7 mouse cellular contexts compared by ENCODE assay signal in the genomic region with DNA sequence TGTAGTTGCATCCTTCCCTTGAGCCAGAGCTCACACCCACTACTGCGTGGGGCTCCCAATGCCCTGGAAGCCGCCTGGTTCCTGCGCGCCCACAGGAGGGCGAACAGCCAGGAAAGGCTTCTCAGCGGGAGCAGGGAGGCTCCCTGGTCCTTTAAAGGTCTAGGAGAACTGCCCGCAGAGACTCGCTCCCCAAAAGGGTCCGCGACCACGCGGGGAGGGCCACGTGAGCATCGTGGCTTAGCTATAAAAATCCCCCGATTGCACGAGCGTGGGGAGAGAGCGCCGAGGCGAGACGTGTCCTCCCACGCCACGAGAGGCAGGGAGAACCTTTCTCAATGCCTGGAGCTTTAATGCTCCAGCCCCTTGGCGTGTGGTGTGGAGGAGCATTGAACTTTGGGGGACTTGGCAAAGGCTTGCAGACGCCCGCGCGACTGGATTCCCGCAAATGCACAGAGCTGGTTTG. TPM values are rescaled to one million over a fixed set of nuclear protein-coding genes. Genes with fewer than 3 reads are reported as not detected.
A peak's percentile ranks its signal among the peaks of the same experiment; 100 is the strongest.
DNase-seq lines count a peak whose midpoint lies in the region; ATAC-seq lines count a peak whose summit lies in the region.

A gene (plus strand): TSS at position 33 of the 463 bp plus-strand sequence.

- no peaks in the 10 kb centered on the region for H3K27me3 ChIP-seq in hindbrain, embryonic 16.5 days (replicated peaks; ENCODE audit: control insufficient read depth, insufficient read depth, low read length)

- peak; percentile 57 for DNase-seq in ZHBTc4 (ENCODE audit: low read depth, low spot score)
- DNase-seq in embryo, embryonic 9.5 days (ENCODE audit: extremely low spot score): peak; percentile 41
- DNase-seq in left cerebral cortex, postnatal 4 days: no peak
- DNase-seq in retina, embryonic 14.5 days (ENCODE audit: low spot score): peak; percentile 35
- DNase-seq in urinary bladder, postnatal 36 days (ENCODE audit: low spot score in 2 of 2): no peak

- H3K36me3 ChIP-seq in hindbrain, embryonic 16.5 days (ENCODE audit: control insufficient read depth, insufficient read depth, low read length): no peaks in the 10 kb centered on the region

- no peaks in the 10 kb centered on the region for H3K4me1 ChIP-seq in hindbrain, embryonic 16.5 days (ENCODE audit: control insufficient read depth, insufficient read depth, low read depth, low read length)

- peak within 1 kb of the TSS; percentile 60 for H3K4me3 ChIP-seq in hindbrain, embryonic 16.5 days (ENCODE audit: low read length)

- H3K9ac ChIP-seq in hindbrain, embryonic 16.5 days (ENCODE audit: low read depth, low read length): peak within 1 kb of the TSS; percentile 77

- peak; percentile 55 for ATAC-seq in hindbrain, embryonic 16.5 days
- no peak for ATAC-seq in inflammation-experienced regulatory T-cells, adult 6 months

- H3K27ac ChIP-seq in hindbrain, embryonic 16.5 days (ENCODE audit: low read depth, low read length): peak within 1 kb of the TSS; percentile 21; the same call in 1 of the 2 replicates

- intact Hi-C loops in left cerebral cortex, postnatal 4 days (cut with DNase I): loop anchor here (5.0 to 10.0 kb wide), 2 partner anchors 144 to 752 kb away; no protein-coding TSS in a partner anchor

- peak within 1 kb of the TSS; percentile 94 for H3K4me2 ChIP-seq in hindbrain, embryonic 16.5 days (ENCODE audit: low read length)

- no peaks in the 10 kb centered on the region for H3K9me3 ChIP-seq in hindbrain, embryonic 16.5 days (ENCODE audit: control insufficient read depth, low read length)

- 1% methylated on average over 29 of the region's 29 CpGs for WGBS in hindbrain, embryonic 16.5 days

RNA-seq across cellular contexts. Expression of the gene that starts here (rescaled TPM):
- 12.1 and 12.6 TPM in 2 replicates for polyA plus RNA-seq in hindbrain, embryonic 16.5 days (2015; fragmentation: Nextera tagmentation; extraction: Ambion mirVana)
- total RNA-seq in left cerebral cortex, postnatal 4 days (2021): 10 to 100 TPM; 71.1 to 80.2 TPM
- under 1 TPM in 1 of 3 experiments, not detected in 2; 0.21 TPM for polyA plus RNA-seq in inflammation-experienced regulatory T-cells, adult 6 months (2017; shearing (Covaris generic))

Comparison
In these comparisons a context has a peak if more than half of its experiments do, and no peak if none do; other contexts are left out.
1. RNA of the gene that starts here (polyA plus RNA-seq): 12.1 to 12.6 TPM in hindbrain, embryonic 16.5 days; 0.21 TPM in inflammation-experienced regulatory T-cells, adult 6 months; every median in the first group is over 10 times any median in the second.
2. DNase-seq: peak in ZHBTc4 (single experiment), embryo, embryonic 9.5 days (single experiment) and retina, embryonic 14.5 days (single experiment); none in left cerebral cortex, postnatal 4 days (single experiment) and urinary bladder, postnatal 36 days (0 of 2).